Mouse (Mus musculus) ovary, adult 10 weeks (tissue): ENCODE data around the gene Cd22. TPM values are rescaled to one million over a fixed set of nuclear protein-coding genes. Genes with fewer than 3 reads are reported as not detected.

Source experiments
- polyA plus RNA-seq: library from polyadenylated mRNA; stranded (reverse); fragments of 350-450 nt; fragmentation: Illumina TruSeq; extraction: RNeasy Lipid Tissue Mini Kit (QIAGEN cat#74804); gene quantifications from one replicate; pipeline ENCODE4 v1.2.3, GENCODE M21; 2014

The Cd22 gene
- 4.0 TPM for polyA plus RNA-seq

DNA sequence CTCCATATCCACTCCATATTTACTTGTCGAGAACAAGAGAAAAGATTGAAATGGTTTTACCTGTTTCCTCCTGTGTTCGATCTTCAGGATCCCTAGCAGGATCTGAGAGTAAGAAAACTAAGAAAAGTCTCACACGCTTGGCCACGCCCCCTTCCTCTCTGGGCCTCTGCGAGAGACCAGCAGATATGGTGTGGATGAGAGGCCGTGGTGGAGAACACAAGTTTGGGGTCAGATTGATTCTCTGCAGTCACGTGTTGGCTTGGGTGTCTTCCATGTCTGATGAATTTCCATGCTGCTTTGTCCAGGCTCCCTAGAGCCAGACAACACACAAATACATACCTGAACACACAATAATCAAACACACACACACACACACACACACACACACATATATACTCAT, at the start of gene Cd22:
Cd22 (minus strand) TSS at position 167 of the 400 bp plus-strand sequence.

DNA sequence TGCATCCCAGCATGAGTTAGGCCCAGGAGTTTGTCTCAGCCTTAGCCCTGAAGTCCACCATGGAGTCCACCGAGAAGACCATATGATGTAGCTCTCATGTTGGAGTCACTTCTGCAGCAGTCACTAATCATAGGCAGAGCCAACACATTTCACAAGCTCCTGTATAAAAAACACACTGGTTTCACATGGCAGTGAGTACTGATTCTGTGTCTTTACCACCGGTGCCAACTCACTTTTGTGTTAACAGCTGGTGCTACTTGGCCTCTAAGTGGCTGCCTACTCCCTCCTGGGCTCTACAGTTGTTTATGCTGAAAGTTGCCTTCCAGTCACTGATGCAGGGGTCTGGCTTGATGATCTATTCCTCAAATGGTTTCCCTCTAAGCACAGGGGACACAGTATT, 44.4 kb upstream of the Cd22 start, which contains the start of gene Hamp2:
Hamp2 (minus strand) TSS at position 101 of the 400 bp plus-strand sequence.

DNA sequence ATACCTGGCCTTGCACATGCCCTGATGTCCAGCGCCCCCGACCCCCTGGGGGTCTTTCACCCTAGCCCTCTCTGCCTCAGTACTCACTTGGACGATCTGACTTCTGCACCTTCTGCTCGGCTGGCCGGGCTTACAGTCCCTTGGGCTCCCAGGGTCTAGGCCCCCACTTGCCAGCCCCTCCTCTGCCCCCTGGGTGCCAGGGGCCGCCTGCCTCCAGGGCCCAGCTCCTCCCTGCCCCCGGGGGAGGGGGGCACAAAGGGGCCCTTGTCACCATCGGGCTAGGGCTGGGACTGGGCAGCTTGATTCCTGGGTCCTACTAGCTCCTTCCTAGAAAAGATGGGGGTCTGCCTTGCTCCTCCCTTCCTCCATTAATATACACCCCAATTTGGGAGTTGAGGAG, 34.6 kb upstream of the Cd22 start, which contains the start of gene Mag:
Mag (minus strand) TSS at position 142 of the 400 bp plus-strand sequence.

DNA sequence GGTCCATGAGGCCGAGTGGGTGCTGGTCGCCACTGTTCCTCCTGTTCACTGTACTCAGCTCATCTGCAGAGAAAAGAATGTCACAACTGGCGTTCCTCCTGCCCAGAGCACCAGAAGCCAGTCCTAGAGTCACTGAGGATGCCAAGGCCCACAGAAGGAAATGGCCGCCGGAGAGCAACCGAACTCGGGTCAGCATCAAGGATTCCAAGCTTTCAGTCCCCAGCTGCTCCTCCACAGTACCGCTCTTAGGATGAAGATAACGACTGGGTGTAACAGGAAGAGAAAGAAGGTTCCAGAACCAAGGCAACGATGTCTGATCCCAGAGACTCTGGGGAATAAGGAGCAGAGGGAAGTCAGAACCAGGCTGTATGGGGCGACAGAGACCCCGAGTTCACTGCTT, 18.7 kb downstream of the Cd22 start, which contains the start of gene Ffar1:
Ffar1 (minus strand) TSS at position 101 of the 400 bp plus-strand sequence.

DNA sequence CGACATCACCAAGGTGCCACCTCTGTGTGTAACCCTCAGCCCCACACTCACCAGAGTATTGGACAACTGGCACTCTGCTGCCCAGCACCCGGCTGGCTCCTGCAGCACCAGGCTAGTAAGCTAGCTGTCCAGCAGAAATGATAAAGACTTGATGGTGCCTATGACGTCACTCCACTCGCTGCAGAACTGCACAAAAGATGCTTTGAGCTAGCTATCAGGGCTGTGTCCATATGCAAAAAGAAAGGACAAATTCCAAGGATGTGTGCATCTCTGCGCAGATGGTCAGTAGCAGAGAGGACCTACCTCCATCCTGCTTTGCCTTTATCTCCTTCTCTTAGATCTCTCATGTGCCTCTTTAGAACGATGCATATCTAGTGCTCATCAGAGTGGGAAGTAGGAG, 24.1 kb downstream of the Cd22 start, which contains the start of gene Ffar3:
Ffar3 (minus strand) TSS at position 101 of the 400 bp plus-strand sequence.

DNA sequence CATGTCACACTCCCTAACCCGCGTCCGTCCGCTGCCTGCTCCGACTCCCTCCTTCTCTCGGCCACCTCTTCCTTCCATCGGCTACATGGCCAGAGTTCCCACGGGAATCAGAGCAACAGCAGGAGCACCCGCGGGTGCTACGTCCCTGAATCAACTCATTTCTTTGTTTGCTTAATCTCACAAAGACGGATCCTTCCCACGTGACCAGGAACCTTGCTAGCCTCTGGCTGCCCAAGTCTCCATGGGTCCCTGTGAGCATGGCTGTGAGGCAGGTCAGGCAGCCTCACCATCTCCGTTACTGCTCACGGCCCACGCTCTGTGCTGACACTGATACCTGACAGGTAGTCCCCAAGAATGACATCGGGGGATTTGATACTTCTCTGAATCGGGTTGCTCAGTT, 56.5 kb downstream of the Cd22 start, which contains the start of gene Ffar2:
Ffar2 (minus strand) TSS at position 101 of the 400 bp plus-strand sequence.

Other genes with a start within 250 kb of the Cd22 start
- gene Etv2, start 244.5 kb downstream of the Cd22 start, polyA plus RNA-seq = not detected
- not detected for gene Rbm42, start 230.0 kb downstream of the Cd22 start, polyA plus RNA-seq
- gene Haus5, start 215.3 kb downstream of the Cd22 start, polyA plus RNA-seq = 1.1 TPM
- gene Pmis2, start 208.7 kb downstream of the Cd22 start, polyA plus RNA-seq = not detected
- gene 2200002J24Rik, start 181.4 kb downstream of the Cd22 start, polyA plus RNA-seq = not detected
- not detected for gene Atp4a, start 168.1 kb downstream of the Cd22 start, polyA plus RNA-seq
- gene Tmem147, start 150.8 kb downstream of the Cd22 start, polyA plus RNA-seq = 12.8 TPM
- not detected for gene Gapdhs, start 136.7 kb downstream of the Cd22 start, polyA plus RNA-seq
- gene Sbsn, start 128.9 kb downstream of the Cd22 start, polyA plus RNA-seq = 1.2 TPM
- gene Dmkn, start 116.6 kb downstream of the Cd22 start, polyA plus RNA-seq = 16.0 TPM
- gene Krtdap, start 92.4 kb downstream of the Cd22 start, polyA plus RNA-seq = not detected
- gene Ffar2, start 56.6 kb downstream of the Cd22 start, polyA plus RNA-seq = 0.23 TPM
- not detected for gene Ffar3, start 24.2 kb downstream of the Cd22 start, polyA plus RNA-seq
- not detected for gene Ffar1, start 18.8 kb downstream of the Cd22 start, polyA plus RNA-seq
- gene Mag, start 34.5 kb upstream of the Cd22 start, polyA plus RNA-seq = not detected
- not detected for gene Hamp2, start 44.3 kb upstream of the Cd22 start, polyA plus RNA-seq
- gene Hamp, start 63.7 kb upstream of the Cd22 start, polyA plus RNA-seq = not detected
- 67.2 TPM for gene Usf2, start 76.5 kb upstream of the Cd22 start, polyA plus RNA-seq
- 1.8 TPM for gene Lsr, start 93.1 kb upstream of the Cd22 start, polyA plus RNA-seq
- gene Fam187b, start 93.4 kb upstream of the Cd22 start, polyA plus RNA-seq = 0.71 TPM
- 6.0 TPM for gene Fxyd5, start 162.1 kb upstream of the Cd22 start, polyA plus RNA-seq
- gene Fxyd7, start 171.1 kb upstream of the Cd22 start, polyA plus RNA-seq = not detected
- gene Fxyd1, start 176.9 kb upstream of the Cd22 start, polyA plus RNA-seq = 4.9 TPM
- gene Lgi4, start 179.0 kb upstream of the Cd22 start, polyA plus RNA-seq = 0.43 TPM
- gene Fxyd3, start 196.4 kb upstream of the Cd22 start, polyA plus RNA-seq = 6.1 TPM
- not detected for gene Hpn, start 234.9 kb upstream of the Cd22 start, polyA plus RNA-seq
- 0.48 TPM for gene Scn1b, start 246.7 kb upstream of the Cd22 start, polyA plus RNA-seq